Mouse (Mus musculus) lung, postnatal 0 days (tissue): ENCODE data around the gene Dact3. TPM values are rescaled to one million over a fixed set of nuclear protein-coding genes. Genes with fewer than 3 reads are reported as not detected.
A peak's percentile ranks its signal among the peaks of the same experiment; 100 is the strongest.

Experiments
- ATAC-seq: fragments of 200-750 bp; cut with Nextera tagmentation; 2 replicates; pipeline ENCODE4 v1.8.0; 2017; ENCODE audit warnings: moderate library complexity
- DNase-seq: peaks from one replicate; pipeline ENCODE4 v3.0.0-alpha.2; 2016; ENCODE audit warnings: low spot score
- H3K27ac ChIP-seq: fragments of 300-500 bp; sonication (generic); 2 replicates; pipeline ENCODE4 v1.5.1; 2014; ENCODE audit warnings: antibody characterized with exemption, mild to moderate bottlenecking, low read length, mixed read lengths
- H3K27me3 ChIP-seq: fragments of 300-500 bp; sonication (generic); replicated peaks from 2 replicates; pipeline ENCODE4 v1.6.1; 2014; ENCODE audit warnings: low read length, mixed read lengths; ENCODE audit not compliant: insufficient read depth
- H3K36me3 ChIP-seq: fragments of 300-500 bp; sonication (generic); 2 replicates; pipeline ENCODE4 v1.6.1; 2014; ENCODE audit warnings: low read length, mixed read lengths; ENCODE audit not compliant: insufficient read depth
- H3K4me1 ChIP-seq: fragments of 300-500 bp; sonication (generic); 2 replicates; pipeline ENCODE4 v1.6.1; 2014; ENCODE audit warnings: antibody characterized with exemption, low read depth, low read length, mixed read lengths; ENCODE audit not compliant: insufficient read depth
- H3K4me2 ChIP-seq: fragments of 300-500 bp; sonication (generic); replicated peaks from 2 replicates; pipeline ENCODE4 v1.6.1; 2014; ENCODE audit warnings: low read depth, mild to moderate bottlenecking, low read length, moderate library complexity, mixed read lengths
- H3K4me3 ChIP-seq: fragments of 300-500 bp; sonication (generic); 2 replicates; pipeline ENCODE4 v1.5.1; 2014; ENCODE audit warnings: low read depth, low read length
- H3K9ac ChIP-seq: fragments of 300-500 bp; sonication (generic); replicated peaks from 2 replicates; pipeline ENCODE4 v1.6.1; 2014; ENCODE audit warnings: low read depth, mild to moderate bottlenecking
- H3K9me3 ChIP-seq: fragments of 300-500 bp; sonication (generic); 2 replicates; pipeline ENCODE4 v1.6.1; 2016; ENCODE audit warnings: low read length, mixed read lengths
- CTCF ChIP-seq: IDR thresholded peaks from 2 replicates; pipeline ENCODE4 v1.5.1; 2016; ENCODE audit warnings: antibody characterized with exemption, mild to moderate bottlenecking
- EP300 ChIP-seq: IDR thresholded peaks from 2 replicates; pipeline ENCODE4 v1.6.1; 2016; ENCODE audit warnings: antibody characterized with exemption, mild to moderate bottlenecking, control low read depth
- WGBS: fragments of 180-500 bp; shearing (Covaris S2); extraction: QIAGEN DNeasy Blood & Tissue Kit; methylation state at CpG from one replicate; pipeline ENCODE4 v1.1.7; 2014; 5-methylcytosine and 5-hydroxymethylcytosine counted together
- polyA plus RNA-seq: library from polyadenylated mRNA; unstranded; fragments of >200 nt; fragmentation: Nextera tagmentation; extraction: Ambion mirVana; gene quantifications from 2 replicates; pipeline ENCODE4 v1.2.1, GENCODE M21; 2015

The Dact3 gene
- polyA plus RNA-seq, 1 experiment from 2014 or later = 4.3 TPM

DNA sequence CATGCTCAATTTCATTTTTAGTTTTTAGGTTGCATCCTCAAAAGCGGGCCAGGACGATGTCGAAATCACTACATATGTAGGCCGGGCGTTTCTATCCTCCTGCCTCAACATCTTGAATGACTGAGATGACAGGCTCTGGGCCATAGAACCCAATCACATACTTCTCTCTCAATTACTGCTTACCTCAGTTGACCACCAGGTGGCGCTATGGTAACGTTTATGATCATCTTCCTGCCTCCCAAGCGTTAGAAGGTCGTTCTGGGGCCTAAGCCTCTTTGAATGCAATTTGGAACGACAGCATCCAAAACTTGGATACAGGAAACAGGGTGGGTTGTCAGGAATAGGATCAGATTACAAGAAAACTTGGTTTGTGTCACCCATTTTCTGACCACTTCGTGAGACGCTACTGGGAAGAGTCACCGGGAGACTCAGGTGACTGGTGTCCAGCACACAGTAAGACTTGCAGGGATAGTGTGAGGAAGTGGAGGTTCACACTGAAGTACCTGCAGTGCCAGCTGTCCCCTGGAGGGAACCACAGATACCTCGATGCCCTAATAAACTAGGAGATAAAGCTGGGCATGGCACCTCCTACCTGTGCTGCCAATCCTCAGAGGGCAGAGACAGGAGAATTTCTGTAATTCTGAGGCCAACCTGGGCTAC, 57.0 kb downstream of the Dact3 start:
- peak; percentile 74 for ATAC-seq
- WGBS = 18% methylated on average over 14 of the region's 14 CpGs
- H3K4me2 ChIP-seq = no peak overlapping the region
- no peaks in the 10 kb centered on the region for H3K4me1 ChIP-seq
- no peaks in the 10 kb centered on the region for H3K36me3 ChIP-seq
- H3K4me3 ChIP-seq = no peak overlapping the region
- H3K9ac ChIP-seq = no peak overlapping the region
- H3K27ac ChIP-seq = no peak overlapping the region
- H3K9me3 ChIP-seq = no peaks in the 10 kb centered on the region
- no peaks in the 10 kb centered on the region for H3K27me3 ChIP-seq
- peak; percentile 85 for DNase-seq
- no peak for TF ChIP-seq EP300
- peak; percentile 94 for TF ChIP-seq CTCF

DNA sequence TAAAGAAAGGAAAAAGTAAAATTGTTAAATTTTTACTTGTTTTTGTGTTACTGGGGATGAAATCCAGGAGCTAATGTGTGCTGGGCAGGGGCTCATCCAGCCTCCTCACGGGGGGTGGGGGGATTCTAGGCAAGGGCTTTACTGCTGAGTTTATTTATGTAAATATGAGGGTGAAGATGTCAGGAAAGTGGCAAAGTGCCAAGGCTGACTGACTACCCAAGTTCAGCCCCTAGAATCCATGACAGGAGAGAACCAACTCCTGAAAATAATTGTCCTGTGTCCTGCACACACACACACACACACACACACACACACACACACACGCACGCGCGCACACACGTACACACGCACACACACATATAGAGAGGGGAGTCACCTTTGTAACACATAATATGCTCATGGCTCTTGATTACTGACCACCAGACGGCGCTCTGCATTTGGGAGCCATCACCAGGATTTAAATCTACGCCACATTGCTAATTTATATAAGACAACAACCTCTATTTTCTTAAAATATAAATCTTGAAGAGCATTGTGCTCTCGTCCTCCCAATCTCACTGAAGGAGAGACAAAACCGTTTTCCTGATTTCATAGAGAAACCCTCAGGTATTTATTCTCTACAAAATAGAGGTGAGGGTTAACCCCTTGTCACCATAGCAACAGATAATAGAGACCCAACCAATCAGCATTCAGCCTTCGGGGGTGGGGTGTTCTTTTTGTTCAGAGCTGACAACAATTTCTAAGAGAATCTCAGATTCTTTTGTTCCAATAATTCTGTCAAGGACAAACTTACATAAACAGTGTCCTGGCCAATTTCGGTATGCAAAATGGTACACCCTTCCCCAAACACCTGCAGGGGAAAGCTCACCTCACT, 57.8 kb downstream of the Dact3 start:
- Histone ChIP-seq H3K9me3 (no peaks in the 10 kb centered on the region), H3K4me2 (no peak overlapping the region), H3K4me1 (no peaks in the 10 kb centered on the region), H3K9ac (no peak overlapping the region), H3K27me3 (no peaks in the 10 kb centered on the region), H3K27ac (no peak overlapping the region), H3K4me3 (no peak overlapping the region), H3K36me3 (no peaks in the 10 kb centered on the region)
- ATAC-seq = no peak
- DNase-seq = peak; percentile 72
- 31% methylated on average over 14 of the region's 14 CpGs for WGBS
- TF ChIP-seq CTCF (peak; percentile 85), EP300 (no peak)

Other genes with a start within 250 kb of the Dact3 start
- not detected in 2 replicates for gene Ceacam15, start 199.6 kb upstream of the Dact3 start, polyA plus RNA-seq
- gene Ceacam9, start 153.4 kb upstream of the Dact3 start, polyA plus RNA-seq = not detected in 2 replicates
- gene Ap2s1, start 136.9 kb upstream of the Dact3 start, polyA plus RNA-seq = 240 and 261 TPM in 2 replicates
- gene Slc1a5, start 94.0 kb upstream of the Dact3 start, polyA plus RNA-seq = 176 and 178 TPM in 2 replicates
- gene Strn4, start 59.4 kb upstream of the Dact3 start, polyA plus RNA-seq = 57.7 and 60.7 TPM in 2 replicates
- gene Fkrp, start 58.6 kb upstream of the Dact3 start, polyA plus RNA-seq = 22.3 and 23.5 TPM in 2 replicates
- 26.1 and 29.0 TPM in 2 replicates for gene Prkd2, start 32.4 kb upstream of the Dact3 start, polyA plus RNA-seq
- 5.2 and 6.6 TPM in 2 replicates for gene Gng8, start 16.5 kb downstream of the Dact3 start, polyA plus RNA-seq
- gene Ptgir, start 31.2 kb downstream of the Dact3 start, polyA plus RNA-seq = 2.0 and 2.4 TPM in 2 replicates
- 61.7 and 63.6 TPM in 2 replicates for gene Calm3, start 48.8 kb downstream of the Dact3 start, polyA plus RNA-seq
- 1.9 and 2.0 TPM in 2 replicates for gene Pnmal2, start 69.4 kb downstream of the Dact3 start, polyA plus RNA-seq
- 0.04 TPM in 1 of 2 replicates, not detected in the other for gene Pnmal1, start 84.4 kb downstream of the Dact3 start, polyA plus RNA-seq
- gene Gm42372, start 107.8 kb downstream of the Dact3 start, polyA plus RNA-seq = 0.02 and 0.04 TPM in 2 replicates
- 7.8 and 8.0 TPM in 2 replicates for gene Ccdc8, start 117.4 kb downstream of the Dact3 start, polyA plus RNA-seq
- 65.1 and 71.8 TPM in 2 replicates for gene Ppp5c, start 152.6 kb downstream of the Dact3 start, polyA plus RNA-seq
- 5.3 and 8.2 TPM in 2 replicates for gene Hif3a, start 187.1 kb downstream of the Dact3 start, polyA plus RNA-seq
- gene Psg16, start 198.7 kb downstream of the Dact3 start, polyA plus RNA-seq = 0.18 and 0.21 TPM in 2 replicates